Mouse (Mus musculus) liver, embryonic 13.5 days (tissue): ENCODE measurements around the gene Esrra. TPM values are rescaled to one million over a fixed set of nuclear protein-coding genes. Genes with fewer than 3 reads are reported as not detected.

ENCODE experiments used
- ATAC-seq: fragments of 200-750 bp; cut with Nextera tagmentation; 2 replicates; pipeline ENCODE4 v1.8.0; 2017; ENCODE audit warnings: low read depth, mild to moderate bottlenecking, moderate number of reproducible peaks, moderate library complexity
- DNase-seq: peaks from one replicate; pipeline ENCODE4 v3.0.0; 2022
- H3K27ac ChIP-seq: fragments of 300-500 bp; sonication (generic); 2 replicates; pipeline ENCODE4 v1.5.1; 2015; ENCODE audit warnings: moderate library complexity, mild to moderate bottlenecking, inconsistent platforms
- H3K27me3 ChIP-seq: fragments of 300-500 bp; sonication (generic); 2 replicates; pipeline ENCODE4 v1.6.1; 2015; ENCODE audit warnings: mild to moderate bottlenecking, inconsistent platforms
- H3K36me3 ChIP-seq: fragments of 300-500 bp; sonication (generic); 2 replicates; pipeline ENCODE4 v1.6.1; 2015; ENCODE audit warnings: mild to moderate bottlenecking, inconsistent platforms
- H3K4me1 ChIP-seq: fragments of 300-500 bp; sonication (generic); replicated peaks from 2 replicates; pipeline ENCODE4 v1.6.1; 2015; ENCODE audit warnings: inconsistent platforms
- H3K4me2 ChIP-seq: fragments of 300-500 bp; sonication (generic); 2 replicates; pipeline ENCODE4 v1.6.1; 2015; ENCODE audit warnings: inconsistent platforms, mild to moderate bottlenecking, moderate library complexity
- H3K4me3 ChIP-seq: fragments of 300-500 bp; sonication (generic); replicated peaks from 2 replicates; pipeline ENCODE4 v1.5.1; 2015; ENCODE audit warnings: mild to moderate bottlenecking, inconsistent platforms
- H3K9ac ChIP-seq: fragments of 300-500 bp; sonication (generic); 2 replicates; pipeline ENCODE4 v1.6.1; 2015; ENCODE audit warnings: mild to moderate bottlenecking, inconsistent platforms
- H3K9me3 ChIP-seq: fragments of 300-500 bp; sonication (generic); replicated peaks from 2 replicates; pipeline ENCODE4 v1.6.1; 2016; ENCODE audit warnings: inconsistent platforms
- WGBS: fragments of 180-500 bp; shearing (Covaris S2); methylation state at CpG from one replicate; pipeline ENCODE4 v1.1.7; 2015; ENCODE audit not compliant: insufficient replicate concordance; 5-methylcytosine and 5-hydroxymethylcytosine counted together
- polyA plus RNA-seq: library from polyadenylated mRNA; unstranded; fragments of >200 nt; fragmentation: Nextera tagmentation; extraction: Ambion mirVana; gene quantifications from 2 replicates; pipeline ENCODE4 v1.2.1, GENCODE M21; 2015

Gene Esrra
- polyA plus RNA-seq, 1 experiment from 2014 or later, result 4.8 TPM

DNA sequence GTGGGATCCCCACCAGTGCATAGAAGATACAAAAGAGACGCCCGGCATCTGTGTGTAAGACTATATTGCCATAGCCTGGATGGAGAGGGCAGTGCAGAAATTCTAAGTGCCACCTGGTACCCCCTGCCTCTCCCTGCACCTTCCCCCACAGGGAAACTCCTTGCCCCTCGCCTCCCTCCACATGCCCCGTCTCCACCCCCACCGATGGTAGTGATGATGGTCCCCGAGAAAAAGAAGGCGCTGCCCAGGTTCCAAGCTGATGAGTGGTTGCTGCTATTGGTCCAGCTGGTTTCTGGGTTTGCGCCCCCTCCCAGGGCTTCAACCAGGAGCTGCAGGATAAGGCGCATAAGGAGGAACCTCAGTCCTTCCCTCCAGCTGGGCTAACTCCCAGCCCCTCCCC lies 6.5 kb upstream of the Esrra start:
- no peak overlapping the region for H3K4me3 ChIP-seq
- peaks cover 95% of the 10 kb centered on the region for H3K27me3 ChIP-seq
- no peak for ATAC-seq
- H3K36me3 ChIP-seq, result no peaks in the 10 kb centered on the region
- no peak overlapping the region for H3K27ac ChIP-seq
- H3K9ac ChIP-seq, result no peak overlapping the region
- 15% methylated on average over 9 of the region's 9 CpGs for WGBS
- H3K4me1 ChIP-seq, result peaks cover 30% of the 10 kb centered on the region
- H3K9me3 ChIP-seq, result no peaks in the 10 kb centered on the region
- no peak overlapping the region for H3K4me2 ChIP-seq
- DNase-seq, result no peak

DNA sequence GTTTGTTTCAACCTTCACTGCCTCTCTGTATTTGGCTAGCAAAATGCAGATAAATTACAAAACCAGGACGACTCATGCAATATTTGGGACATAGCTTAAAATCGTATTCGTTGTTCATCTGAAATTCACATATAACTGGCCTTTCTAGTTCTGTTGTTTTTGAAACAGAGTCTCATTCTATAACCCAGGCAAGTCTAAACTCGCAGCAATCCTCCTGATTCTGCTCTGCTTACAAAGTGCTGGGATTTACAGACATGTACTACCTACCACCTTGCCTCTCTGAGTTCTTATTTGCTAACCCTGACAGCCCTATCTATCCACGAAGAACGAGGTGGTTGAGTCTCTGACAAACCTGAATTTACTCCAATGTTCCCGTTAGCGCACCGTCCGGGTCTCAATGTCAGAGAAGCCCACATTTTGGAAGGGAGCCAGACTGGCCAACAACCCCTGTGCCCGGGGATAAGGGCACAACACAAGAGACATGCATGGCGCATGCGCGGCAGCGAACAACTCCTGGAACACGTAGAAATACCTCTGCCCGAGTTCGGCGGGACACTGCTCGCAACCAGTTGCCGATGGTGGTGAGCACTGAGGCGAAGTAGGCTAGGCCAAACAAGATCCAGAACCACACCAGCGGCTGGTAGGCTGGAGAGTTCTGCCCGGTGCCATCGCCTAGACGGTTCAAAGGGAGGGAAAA lies 5.1 kb upstream of the Esrra start:
- WGBS, result 20% methylated on average over 26 of the region's 26 CpGs
- Histone ChIP-seq H3K4me2 (peak overlapping the region; percentile 38), H3K9me3 (no peaks in the 10 kb centered on the region), H3K36me3 (no peaks in the 10 kb centered on the region), H3K4me1 (peaks cover 40% of the 10 kb centered on the region), H3K9ac (peak overlapping the region; percentile 4; the same call in 1 of the 2 replicates), H3K4me3 (peak overlapping the region; percentile 27), H3K27me3 (peaks cover 81% of the 10 kb centered on the region), H3K27ac (no peak overlapping the region)
- no peak for DNase-seq
- no peak for ATAC-seq

DNA sequence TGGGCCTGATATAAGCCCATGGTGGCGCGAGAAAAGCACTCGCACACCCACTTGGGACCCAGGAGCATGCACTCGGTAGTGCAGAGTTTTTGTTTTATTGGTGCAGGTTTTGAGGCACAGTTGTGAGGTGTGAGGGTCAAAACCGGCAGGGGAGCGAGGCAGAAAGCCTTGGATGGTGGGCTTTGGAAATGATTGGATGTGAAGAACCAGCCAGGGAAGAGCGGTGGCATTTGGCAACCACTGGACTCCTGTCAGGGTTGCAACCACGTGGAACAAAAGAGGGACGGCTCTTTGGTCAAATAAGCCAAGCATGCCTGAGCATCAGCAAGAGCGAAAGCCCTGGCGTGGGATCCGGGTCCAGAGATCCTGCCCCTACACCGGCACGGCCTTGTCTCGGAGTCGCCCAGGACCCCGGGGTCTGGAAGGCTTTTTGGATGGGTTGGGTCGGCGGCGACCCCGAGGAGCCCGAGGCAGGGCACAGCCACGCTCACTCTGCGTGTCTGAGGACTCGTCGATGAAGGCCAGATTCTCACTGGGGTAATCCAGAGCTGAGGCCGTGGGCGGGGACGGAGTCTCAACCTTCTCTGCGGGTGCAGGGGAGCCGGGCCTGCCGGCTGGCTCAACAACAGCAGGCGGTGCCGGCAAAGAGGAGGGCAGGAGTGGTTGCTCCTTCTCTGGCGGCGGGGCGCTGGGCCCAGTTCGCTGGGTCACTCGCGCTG lies 4.2 kb upstream of the Esrra start:
- peak overlapping the region; percentile 42; the same call in 1 of the 2 replicates for H3K4me2 ChIP-seq

DNA sequence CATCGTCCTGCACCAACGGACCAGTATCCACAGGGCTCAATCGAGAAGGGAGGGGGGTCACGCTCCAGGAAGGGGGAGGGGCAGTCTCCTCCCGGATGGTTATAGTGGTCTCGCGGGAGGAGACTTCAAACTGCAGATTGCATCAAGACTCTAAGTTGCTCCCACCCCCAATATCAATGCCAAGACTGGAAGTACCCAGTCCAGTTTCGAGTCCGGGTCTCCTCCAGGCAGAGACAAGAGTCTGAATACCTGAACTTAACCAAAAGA lies 3.6 kb upstream of the Esrra start, which contains the start of gene Catsperz:
TSS of gene Catsperz (minus strand) at position 74 of the 267 bp plus-strand sequence.
- Histone ChIP-seq H3K4me3 (peak within 1 kb of the TSS; percentile 32), H3K27me3 (peaks cover 67% of the 10 kb centered on the region), H3K4me2 (peak within 1 kb of the TSS; percentile 42), H3K9ac (no peak within 1 kb of the TSS; the same call in 1 of the 2 replicates), H3K36me3 (no peaks in the 10 kb centered on the region), H3K9me3 (no peaks in the 10 kb centered on the region), H3K27ac (no peak within 1 kb of the TSS), H3K4me1 (peaks cover 53% of the 10 kb centered on the region)
- DNase-seq (no peak), ATAC-seq (no peak)
- WGBS, result 4% methylated on average over 9 of the region's 9 CpGs

More for the DNA sequence above, 4.2 kb upstream of the Esrra start:
- H3K27ac ChIP-seq, result no peak overlapping the region
- no peak overlapping the region for H3K9ac ChIP-seq
- peak overlapping the region; percentile 10; the same call in 1 of the 2 replicates for H3K4me3 ChIP-seq
- no peaks in the 10 kb centered on the region for H3K9me3 ChIP-seq
- no peak for DNase-seq
- peaks cover 72% of the 10 kb centered on the region for H3K27me3 ChIP-seq
- no peaks in the 10 kb centered on the region for H3K36me3 ChIP-seq
- no peak for ATAC-seq
- peaks cover 47% of the 10 kb centered on the region for H3K4me1 ChIP-seq
- 18% methylated on average over 40 of the region's 40 CpGs for WGBS

DNA sequence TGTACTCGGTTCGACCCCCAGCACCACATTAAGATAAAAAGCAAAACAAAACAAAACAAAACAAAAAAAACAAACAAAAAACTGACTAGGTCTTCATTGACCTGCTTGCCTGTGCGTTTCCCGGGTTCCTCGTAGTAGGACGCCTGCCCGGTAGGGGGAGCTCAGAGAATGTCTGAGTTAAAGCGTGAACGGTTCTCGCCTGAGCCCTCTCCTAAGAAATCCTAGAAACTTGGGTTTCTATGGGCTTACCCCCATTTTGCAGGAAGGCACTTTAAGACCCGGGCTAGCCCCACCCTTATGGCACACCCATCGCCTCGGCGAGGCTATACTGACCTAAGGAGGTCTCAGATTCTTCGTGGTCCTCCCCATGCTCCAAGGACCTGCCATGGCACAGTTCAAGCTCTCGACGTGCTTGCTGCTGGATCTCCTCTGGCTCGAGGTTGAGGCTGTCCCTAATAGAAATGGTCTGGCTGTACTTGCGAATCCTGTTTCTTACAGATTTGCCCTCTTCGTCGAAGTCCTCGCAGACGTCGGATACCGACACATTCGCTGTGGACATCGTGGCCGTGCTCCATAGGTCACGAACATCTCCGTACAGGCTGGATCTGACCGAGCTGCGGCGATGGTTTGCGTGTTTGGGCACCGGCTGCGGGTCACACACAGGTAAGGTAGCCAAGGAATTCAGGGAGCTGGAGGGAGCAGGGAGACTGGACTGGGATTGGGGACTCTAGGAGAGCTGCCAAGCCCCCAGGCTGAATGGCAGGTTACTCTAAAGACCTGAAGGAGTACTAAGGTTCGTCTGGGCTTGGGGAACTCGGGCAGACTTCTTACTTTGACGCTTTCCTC lies 3.1 kb upstream of the Esrra start:
- WGBS, result 6% methylated on average over 39 of the region's 39 CpGs
- no peak overlapping the region; the same call in 1 of the 2 replicates for H3K9ac ChIP-seq
- H3K9me3 ChIP-seq, result no peaks in the 10 kb centered on the region
- no peaks in the 10 kb centered on the region for H3K36me3 ChIP-seq
- H3K4me1 ChIP-seq, result peaks cover 58% of the 10 kb centered on the region
- H3K4me3 ChIP-seq, result peak overlapping the region; percentile 32
- no peak for ATAC-seq
- DNase-seq, result peak; percentile 68
- H3K27me3 ChIP-seq, result peaks cover 62% of the 10 kb centered on the region
- no peak overlapping the region for H3K27ac ChIP-seq
- H3K4me2 ChIP-seq, result peak overlapping the region; percentile 42

DNA sequence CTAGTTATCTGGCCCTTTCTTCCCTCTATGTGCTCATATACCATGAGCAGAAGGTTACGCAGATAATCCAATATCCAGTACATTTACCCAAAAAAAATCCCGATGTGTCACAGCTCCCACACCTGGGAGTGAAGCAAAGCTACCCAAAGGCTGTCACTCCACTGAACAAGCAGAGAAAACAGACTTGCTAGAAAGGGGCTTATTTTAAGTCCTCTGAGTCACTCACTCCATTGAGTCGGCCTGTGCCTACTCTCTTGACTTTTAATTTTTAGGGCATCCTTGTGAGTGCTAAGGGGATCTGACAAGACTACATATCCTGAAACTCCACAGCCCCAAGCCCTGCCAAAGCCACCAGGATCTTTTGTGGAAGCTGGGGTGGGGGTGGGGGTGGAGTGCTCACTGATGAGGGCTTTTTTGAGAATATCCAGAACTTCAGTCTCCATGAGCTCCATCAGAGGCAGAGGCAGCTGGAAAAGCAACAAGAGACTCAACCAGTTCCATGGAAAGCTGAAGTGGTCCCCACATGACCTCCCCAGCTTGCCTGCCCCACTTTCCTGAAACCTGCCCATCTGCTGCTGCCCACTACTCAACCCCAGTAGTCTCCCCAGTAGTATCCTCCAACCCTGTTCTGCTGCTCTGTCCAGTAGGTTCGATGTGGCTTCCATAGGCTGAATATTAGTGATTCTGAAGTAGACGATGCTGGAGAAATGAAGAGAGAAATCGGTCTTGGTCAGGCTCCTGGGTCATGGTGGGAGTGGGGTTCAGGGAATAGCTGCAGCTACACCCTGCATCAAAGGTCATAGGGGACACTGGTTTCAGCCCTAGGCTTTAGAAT lies 1.5 kb upstream of the Esrra start:
- H3K4me2 ChIP-seq, result peak overlapping the region; percentile 100
- H3K4me1 ChIP-seq, result peaks cover 73% of the 10 kb centered on the region
- peaks cover 49% of the 10 kb centered on the region for H3K27me3 ChIP-seq
- peaks cover 3% of the 10 kb centered on the region; the same call in 1 of the 2 replicates for H3K36me3 ChIP-seq
- 0 out of 2 replicates have a peak overlapping the region, but pooled peaks have one; percentile 48 for H3K27ac ChIP-seq
- ATAC-seq (no peak), DNase-seq (no peak)
- peak overlapping the region; percentile 85 for H3K4me3 ChIP-seq
- WGBS, result 54% methylated on average over 6 of the region's 6 CpGs
- H3K9me3 ChIP-seq, result no peaks in the 10 kb centered on the region
- H3K9ac ChIP-seq, result peak overlapping the region; percentile 67

DNA sequence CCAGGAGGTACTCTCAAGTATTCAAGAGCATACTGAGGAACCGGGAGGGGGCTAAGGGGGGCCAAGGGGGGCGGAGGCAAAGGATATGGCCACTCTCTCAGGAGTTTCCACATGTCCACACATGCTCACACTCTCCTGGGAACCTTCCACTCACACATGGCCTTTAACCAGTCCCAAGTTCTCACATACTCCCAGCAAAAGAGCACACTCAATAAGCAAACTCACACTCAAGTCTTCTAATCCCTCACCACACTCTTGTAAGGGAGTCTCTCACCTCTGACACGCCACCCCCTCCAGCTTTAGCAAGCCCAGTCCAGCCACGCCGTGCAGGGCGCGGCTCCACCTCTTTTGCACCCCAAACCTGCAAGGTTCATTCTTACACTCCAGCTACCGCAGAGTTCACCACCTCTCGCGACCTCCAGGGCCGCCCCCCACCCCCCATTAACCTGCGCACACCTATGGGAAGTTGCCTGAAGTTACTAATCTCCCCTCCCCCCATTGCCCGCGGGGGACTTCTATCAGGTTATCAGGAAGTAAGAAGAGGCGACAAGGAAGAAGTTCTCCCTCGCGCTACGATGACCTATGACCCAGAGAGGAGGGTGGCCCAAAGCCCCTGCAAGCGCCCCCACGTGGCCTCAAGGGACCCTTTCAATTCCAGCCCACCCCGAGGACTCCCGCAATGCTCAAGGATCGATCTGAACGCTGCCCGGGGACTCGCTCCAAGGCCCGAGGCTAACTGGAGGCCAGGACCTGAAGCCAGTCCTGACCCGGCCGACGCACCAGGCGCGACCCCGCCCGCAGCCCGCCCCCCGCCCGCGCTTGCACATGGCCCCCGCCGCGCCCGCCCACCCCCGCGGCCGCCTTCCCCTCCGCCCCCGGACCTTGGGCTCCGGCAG lies 624 bp downstream of the Esrra start:
- ATAC-seq, result no peak
- peak; percentile 49 for DNase-seq
- Histone ChIP-seq H3K36me3 (peaks cover 7% of the 10 kb centered on the region; the same call in 1 of the 2 replicates), H3K27ac (peak overlapping the region; percentile 87), H3K9ac (peak overlapping the region; percentile 86), H3K9me3 (no peaks in the 10 kb centered on the region), H3K4me2 (peak overlapping the region; percentile 100), H3K4me1 (peaks cover 79% of the 10 kb centered on the region), H3K27me3 (peaks cover 27% of the 10 kb centered on the region), H3K4me3 (peak overlapping the region; percentile 85)
- WGBS, result under 1% methylated on average over 40 of the region's 48 CpGs

DNA sequence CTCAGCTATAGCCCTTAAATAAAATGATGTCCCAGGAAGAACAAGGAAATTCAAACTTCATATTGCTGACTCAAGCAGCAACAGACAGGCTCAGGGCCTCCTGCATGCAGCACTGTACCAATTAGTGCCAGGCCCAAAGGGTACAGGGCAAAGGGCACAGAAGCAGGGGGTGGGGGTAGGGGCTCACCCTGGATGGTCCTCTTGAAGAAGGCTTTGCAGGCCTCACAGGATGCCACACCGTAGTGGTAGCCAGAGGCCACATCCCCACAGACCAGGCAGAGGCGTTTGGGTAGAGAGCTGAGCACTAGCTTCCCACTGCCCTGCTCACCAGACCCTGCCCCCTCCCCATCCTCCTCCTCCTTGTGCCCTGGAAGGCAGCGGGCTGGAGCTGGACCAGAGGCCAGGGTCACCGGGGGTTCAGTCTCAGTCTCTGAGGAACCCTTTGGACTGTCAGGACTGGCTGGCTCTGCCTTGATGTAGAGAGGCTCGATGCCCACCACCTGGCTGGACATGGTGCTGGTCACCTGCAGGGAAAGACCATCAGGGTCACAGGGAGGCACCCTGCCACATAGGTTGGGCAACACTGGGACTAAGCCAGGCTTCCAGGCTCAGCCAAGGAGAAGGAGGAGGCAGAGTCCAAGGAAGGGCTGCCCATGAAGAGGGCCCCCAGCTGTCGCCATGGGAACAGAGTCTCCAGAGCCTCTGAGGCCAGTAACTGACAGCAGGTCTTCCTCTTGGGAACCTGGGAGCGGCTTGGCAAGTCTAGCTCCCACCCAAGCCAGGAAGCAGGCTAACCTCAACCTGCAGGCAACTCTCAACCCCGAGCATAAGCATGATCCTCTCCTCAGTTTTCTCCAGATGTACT lies 1.5 kb downstream of the Esrra start:
- peaks cover 79% of the 10 kb centered on the region for H3K4me1 ChIP-seq
- peak overlapping the region; percentile 87 for H3K27ac ChIP-seq
- peak overlapping the region; percentile 100 for H3K4me2 ChIP-seq
- ATAC-seq, result no peak
- H3K9ac ChIP-seq, result peak overlapping the region; percentile 86
- peaks cover 19% of the 10 kb centered on the region for H3K27me3 ChIP-seq
- H3K4me3 ChIP-seq, result peak overlapping the region; percentile 85
- no peak for DNase-seq
- H3K9me3 ChIP-seq, result no peaks in the 10 kb centered on the region
- WGBS, result 52% methylated on average over 8 of the region's 8 CpGs
- peaks cover 7% of the 10 kb centered on the region; the same call in 1 of the 2 replicates for H3K36me3 ChIP-seq

DNA sequence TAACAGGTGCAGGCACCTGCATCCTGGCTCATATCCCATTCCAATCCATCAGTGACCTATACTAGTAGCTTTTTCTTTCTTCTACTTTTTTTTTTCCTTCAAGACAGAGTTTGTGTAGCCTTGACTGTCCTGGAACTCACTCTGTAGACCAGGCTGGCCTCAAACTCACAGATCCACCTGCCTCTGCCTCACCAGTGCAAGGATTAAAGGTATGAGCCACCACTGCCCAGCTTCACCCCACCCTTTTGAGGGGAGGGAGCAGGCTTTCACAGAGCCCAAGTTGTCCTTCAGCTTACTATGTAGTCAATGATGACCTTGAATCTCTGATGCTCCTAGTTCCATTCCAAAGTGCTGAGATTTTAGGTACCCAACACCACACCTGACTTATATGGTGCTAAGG lies 2.2 kb downstream of the Esrra start:
- DNase-seq, result no peak
- H3K9me3 ChIP-seq, result no peaks in the 10 kb centered on the region
- 0 out of 2 replicates have a peak overlapping the region, but pooled peaks have one; percentile 87 for H3K27ac ChIP-seq
- H3K4me1 ChIP-seq, result peaks cover 77% of the 10 kb centered on the region
- peaks cover 12% of the 10 kb centered on the region for H3K27me3 ChIP-seq
- peak overlapping the region; percentile 100; the same call in 1 of the 2 replicates for H3K4me2 ChIP-seq
- 0 out of 2 replicates have a peak overlapping the region, but pooled peaks have one; percentile 86 for H3K9ac ChIP-seq
- peaks cover 7% of the 10 kb centered on the region; the same call in 1 of the 2 replicates for H3K36me3 ChIP-seq
- H3K4me3 ChIP-seq, result no peak overlapping the region
- ATAC-seq, result no peak
